Comparison of ENCODE assay signal across 10 mouse cellular contexts in genomic region chr10:80810084-80810483, GRCm38 (mm10). TPM values are rescaled to one million over a fixed set of nuclear protein-coding genes. Genes with fewer than 3 reads are reported as not detected.
DNase-seq lines count a peak whose midpoint lies in the region; ATAC-seq and TF ChIP-seq lines count a peak whose summit lies in the region.
"Had no signal": no experiment of that assay in that cellular context is flagged by ENCODE, and none has a peak within 500 bp of the region (broad histone marks: within the 10 kb centered on the region; RNA-seq: fewer than 3 reads in every experiment).

No protein-coding gene starts in this region.

- no peaks in the 10 kb centered on the region for H3K9me3 ChIP-seq in kidney, embryonic 15.5 days (replicated peaks)
- no peaks in the 10 kb centered on the region for H3K9me3 ChIP-seq in stomach, embryonic 14.5 days (ENCODE audit: control insufficient read depth, low read depth, low read length)
- H3K9me3 ChIP-seq in stomach, postnatal 0 days (ENCODE audit: control insufficient read depth, low read length) = no peaks in the 10 kb centered on the region
- H3K9me3 ChIP-seq in neural tube, embryonic 13.5 days = no peaks in the 10 kb centered on the region

- 0 out of 2 replicates have a peak overlapping the region, but pooled peaks have one; percentile 15 for H3K9ac ChIP-seq in kidney, embryonic 15.5 days
- no peak overlapping the region for H3K9ac ChIP-seq in stomach, embryonic 14.5 days (replicated peaks; ENCODE audit: low read depth, low read length)
- H3K9ac ChIP-seq in stomach, postnatal 0 days (ENCODE audit: low read length) = no peak overlapping the region
- peak overlapping the region; percentile 47; the same call in 1 of the 2 replicates for H3K9ac ChIP-seq in neural tube, embryonic 13.5 days

- no peak overlapping the region for H3K27ac ChIP-seq in kidney, embryonic 15.5 days
- no peak overlapping the region for H3K27ac ChIP-seq in stomach, embryonic 14.5 days (ENCODE audit: low read length)
- no peak overlapping the region for H3K27ac ChIP-seq in stomach, postnatal 0 days (replicated peaks)
- no peak overlapping the region for H3K27ac ChIP-seq in neural tube, embryonic 13.5 days (replicated peaks)

- peaks cover 4% of the 10 kb centered on the region for H3K36me3 ChIP-seq in kidney, embryonic 15.5 days
- H3K36me3 ChIP-seq in stomach, embryonic 14.5 days (ENCODE audit: control insufficient read depth, insufficient read depth, low read length) = no peaks in the 10 kb centered on the region; the same call in 1 of the 2 replicates
- H3K36me3 ChIP-seq in stomach, postnatal 0 days (ENCODE audit: control insufficient read depth, insufficient read depth, low read length) = no peaks in the 10 kb centered on the region
- peaks cover 6% of the 10 kb centered on the region for H3K36me3 ChIP-seq in neural tube, embryonic 13.5 days

- TF ChIP-seq CTCF in stomach, postnatal 0 days (IDR thresholded peaks at IDR 0.05; ENCODE audit: low read depth) = no peak

- H3K4me2 ChIP-seq in kidney, embryonic 15.5 days = peak overlapping the region; percentile 50
- peak overlapping the region; percentile 17; the same call in 1 of the 2 replicates for H3K4me2 ChIP-seq in stomach, embryonic 14.5 days (replicated peaks; ENCODE audit: low read depth, low read length)
- H3K4me2 ChIP-seq in stomach, postnatal 0 days (replicated peaks; ENCODE audit: low read depth) = no peak overlapping the region
- peak overlapping the region; percentile 20; the same call in 1 of the 2 replicates for H3K4me2 ChIP-seq in neural tube, embryonic 13.5 days

- no peak for ATAC-seq in cerebellum, adult (ENCODE audit: insufficient number of reproducible peaks, low FRiP score, low TSS enrichment)
- ATAC-seq in kidney, embryonic 15.5 days (replicated peaks; ENCODE audit: low FRiP score) = no peak
- no peak for ATAC-seq in stomach, embryonic 14.5 days (ENCODE audit: insufficient number of reproducible peaks, insufficient read depth, low FRiP score, low read depth)
- no peak for ATAC-seq in stomach, postnatal 0 days (ENCODE audit: low FRiP score, low TSS enrichment)
- no peak for ATAC-seq in neural tube, embryonic 13.5 days (ENCODE audit: low read depth)

- peaks cover 21% of the 10 kb centered on the region for H3K27me3 ChIP-seq in kidney, embryonic 15.5 days
- no peaks in the 10 kb centered on the region for H3K27me3 ChIP-seq in stomach, embryonic 14.5 days (ENCODE audit: control insufficient read depth, insufficient read depth, low read length)
- H3K27me3 ChIP-seq in stomach, postnatal 0 days (ENCODE audit: control insufficient read depth, insufficient read depth, low read length) = no peaks in the 10 kb centered on the region
- H3K27me3 ChIP-seq in neural tube, embryonic 13.5 days = peaks cover 49% of the 10 kb centered on the region

- DNase-seq in cerebellum, adult 9-11 months = peak; percentile 37
- DNase-seq in kidney, adult 8-10 months = no peak
- no peak for DNase-seq in stomach, postnatal 0 days (ENCODE audit: low spot score)
- no peak for DNase-seq in layer of hippocampus, adult 9-11 months
- DNase-seq: cerebellum, adult 8-10 months had no signal

- peak overlapping the region; percentile 21 for H3K4me3 ChIP-seq in kidney, embryonic 15.5 days (replicated peaks)
- no peak overlapping the region for H3K4me3 ChIP-seq in stomach, embryonic 14.5 days (ENCODE audit: low read depth, low read length)
- no peak overlapping the region for H3K4me3 ChIP-seq in stomach, postnatal 0 days (ENCODE audit: low read depth, low read length)
- no peak overlapping the region for H3K4me3 ChIP-seq in neural tube, embryonic 13.5 days

- WGBS in kidney, embryonic 15.5 days = 4% methylated on average over 20 of the region's 20 CpGs
- 9% methylated on average over 20 of the region's 20 CpGs for WGBS in stomach, embryonic 14.5 days
- 13% methylated on average over 19 of the region's 20 CpGs for WGBS in stomach, postnatal 0 days
- 2% methylated on average over 19 of the region's 20 CpGs for WGBS in neural tube, embryonic 13.5 days

- TF ChIP-seq EP300 in stomach, postnatal 0 days (optimal IDR thresholded peaks at IDR 0.05) = no peak

- peaks cover 56% of the 10 kb centered on the region for H3K4me1 ChIP-seq in kidney, embryonic 15.5 days
- H3K4me1 ChIP-seq in stomach, embryonic 14.5 days (ENCODE audit: control insufficient read depth, insufficient read depth, low read length) = peaks cover 29% of the 10 kb centered on the region
- H3K4me1 ChIP-seq in stomach, postnatal 0 days (replicated peaks; ENCODE audit: control insufficient read depth, insufficient read depth) = no peaks in the 10 kb centered on the region
- H3K4me1 ChIP-seq in neural tube, embryonic 13.5 days (replicated peaks) = peaks cover 42% of the 10 kb centered on the region

RNA-seq across cellular contexts. Expression of gene Jsrp1, which starts 3.2 kb away (rescaled TPM):
- polyA plus RNA-seq in kidney, embryonic 15.5 days (2015; fragmentation: Nextera tagmentation; extraction: Ambion mirVana) = 5.6 and 5.7 TPM in 2 replicates
- 0.45 and 1.4 TPM in 2 replicates for polyA plus RNA-seq in stomach, embryonic 14.5 days (2014; fragmentation: Nextera tagmentation; extraction: Ambion mirVana)
- 0.86 and 0.96 TPM in 2 replicates for polyA plus RNA-seq in stomach, postnatal 0 days (2015; fragmentation: Nextera tagmentation; extraction: Ambion mirVana)
- polyA plus RNA-seq in neural tube, embryonic 13.5 days (2015; fragmentation: Nextera tagmentation; extraction: Ambion mirVana) = 0.76 and 1.1 TPM in 2 replicates
- polyA plus RNA-seq: small intestine, adult 2 months had no signal

RNA-seq across cellular contexts. Expression of gene Amh, which starts 5.0 kb away (rescaled TPM):
- polyA plus RNA-seq in kidney, embryonic 15.5 days (2015; fragmentation: Nextera tagmentation; extraction: Ambion mirVana) = 0.09 TPM in 1 of 2 replicates, not detected in the other
- polyA plus RNA-seq in stomach, embryonic 14.5 days (2014; fragmentation: Nextera tagmentation; extraction: Ambion mirVana) = not detected in 2 replicates
- polyA plus RNA-seq in stomach, postnatal 0 days (2015; fragmentation: Nextera tagmentation; extraction: Ambion mirVana) = 6.8 and 6.9 TPM in 2 replicates
- 0.11 TPM in 1 of 2 replicates, not detected in the other for polyA plus RNA-seq in neural tube, embryonic 13.5 days (2015; fragmentation: Nextera tagmentation; extraction: Ambion mirVana)

RNA-seq across cellular contexts. Expression of gene Plekhj1, which starts 11.7 kb away (rescaled TPM):
- polyA plus RNA-seq in kidney, embryonic 15.5 days (2015; fragmentation: Nextera tagmentation; extraction: Ambion mirVana) = 126 and 130 TPM in 2 replicates
- polyA plus RNA-seq in stomach, embryonic 14.5 days (2014; fragmentation: Nextera tagmentation; extraction: Ambion mirVana) = 110 and 116 TPM in 2 replicates
- polyA plus RNA-seq in stomach, postnatal 0 days (2015; fragmentation: Nextera tagmentation; extraction: Ambion mirVana) = 62.0 and 65.8 TPM in 2 replicates
- polyA plus RNA-seq in neural tube, embryonic 13.5 days (2015; fragmentation: Nextera tagmentation; extraction: Ambion mirVana) = 128 and 137 TPM in 2 replicates

RNA-seq across cellular contexts. Expression of gene Sf3a2, which starts 12.1 kb away (rescaled TPM):
- polyA plus RNA-seq in kidney, embryonic 15.5 days (2015; fragmentation: Nextera tagmentation; extraction: Ambion mirVana) = 78.2 and 92.6 TPM in 2 replicates
- polyA plus RNA-seq in stomach, embryonic 14.5 days (2014; fragmentation: Nextera tagmentation; extraction: Ambion mirVana) = 77.7 and 81.8 TPM in 2 replicates
- 27.7 and 31.8 TPM in 2 replicates for polyA plus RNA-seq in stomach, postnatal 0 days (2015; fragmentation: Nextera tagmentation; extraction: Ambion mirVana)
- 67.5 and 71.0 TPM in 2 replicates for polyA plus RNA-seq in neural tube, embryonic 13.5 days (2015; fragmentation: Nextera tagmentation; extraction: Ambion mirVana)

RNA-seq across cellular contexts. Expression of gene Oaz1, which starts 16.4 kb away (rescaled TPM):
- polyA plus RNA-seq in kidney, embryonic 15.5 days (2015; fragmentation: Nextera tagmentation; extraction: Ambion mirVana) = 1,583 and 1,739 TPM in 2 replicates
- 1,724 and 1,898 TPM in 2 replicates for polyA plus RNA-seq in stomach, embryonic 14.5 days (2014; fragmentation: Nextera tagmentation; extraction: Ambion mirVana)
- polyA plus RNA-seq in stomach, postnatal 0 days (2015; fragmentation: Nextera tagmentation; extraction: Ambion mirVana) = 1,070 and 1,103 TPM in 2 replicates
- polyA plus RNA-seq in neural tube, embryonic 13.5 days (2015; fragmentation: Nextera tagmentation; extraction: Ambion mirVana) = 1,173 and 1,183 TPM in 2 replicates

Comparison
In these comparisons a context has a peak if more than half of its experiments do, and no peak if none do; other contexts are left out.
1. H3K9ac ChIP-seq: peak in kidney, embryonic 15.5 days (single experiment) and neural tube, embryonic 13.5 days (single experiment); none in stomach, embryonic 14.5 days (single experiment) and stomach, postnatal 0 days (single experiment).